Mouse (Mus musculus) layer of hippocampus, postnatal 14 days (tissue): Measurements from ENCODE around the gene Mcrip2. TPM values are rescaled to one million over a fixed set of nuclear protein-coding genes. Genes with fewer than 3 reads are reported as not detected.

Experiments used
- DNase-seq, 2 experiments: peaks; one replicate each; pipeline ENCODE4 v3.0.0; 2021 to 2022; ENCODE audit warnings: low spot score in 2 of 2, mixed read lengths in 1 of 2
- microRNA-seq, 2 experiments: library from miRNA; unstranded; fragments of <30 nt; microRNA quantifications; one replicate each; pipeline ENCODE4 v1.2.0; 2021
- total RNA-seq, 2 experiments: library from RNA; stranded (reverse); gene quantifications; 2 replicates each; pipeline ENCODE4 v1.2.3; 2021

Mcrip2 gene
- total RNA-seq, 2 experiments from 2014 or later = 29.2 to 39.0 TPM

DNA sequence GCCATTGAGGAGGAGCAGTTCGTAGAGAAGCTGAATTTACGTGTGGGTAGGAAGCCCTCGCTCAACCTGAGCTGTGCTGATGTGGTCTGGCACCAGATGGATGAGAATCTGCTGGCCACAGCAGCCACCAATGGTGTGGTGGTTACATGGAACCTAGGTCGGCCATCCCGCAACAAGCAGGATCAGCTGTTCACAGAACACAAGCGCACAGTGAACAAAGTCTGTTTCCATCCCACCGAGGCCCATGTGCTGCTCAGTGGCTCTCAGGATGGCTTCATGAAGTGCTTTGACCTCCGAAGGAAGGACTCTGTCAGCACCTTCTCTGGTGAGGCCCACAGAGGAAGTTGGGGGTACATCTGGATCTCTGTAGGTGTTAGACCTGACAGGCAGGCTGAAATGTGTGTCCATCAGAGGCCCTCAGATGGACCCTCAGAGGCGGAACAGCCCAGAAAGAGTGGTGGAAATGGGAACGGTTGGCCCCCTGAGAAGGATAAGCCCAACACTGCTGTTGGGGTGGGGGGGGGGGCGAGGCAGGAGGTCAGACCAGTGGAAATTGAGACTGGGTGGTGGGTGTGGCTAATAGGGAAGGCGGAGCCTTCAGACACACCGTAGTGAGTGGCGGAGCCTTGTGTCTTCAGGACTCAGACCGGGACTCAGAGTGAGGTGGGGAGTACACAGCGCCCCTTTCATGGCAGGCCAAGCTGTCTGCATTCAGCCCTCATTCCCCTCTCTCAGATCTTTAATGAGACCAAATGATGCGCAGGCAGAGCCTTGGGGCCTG is 44.0 kb downstream of the Mcrip2 start:
- no peak for DNase-seq

DNA sequence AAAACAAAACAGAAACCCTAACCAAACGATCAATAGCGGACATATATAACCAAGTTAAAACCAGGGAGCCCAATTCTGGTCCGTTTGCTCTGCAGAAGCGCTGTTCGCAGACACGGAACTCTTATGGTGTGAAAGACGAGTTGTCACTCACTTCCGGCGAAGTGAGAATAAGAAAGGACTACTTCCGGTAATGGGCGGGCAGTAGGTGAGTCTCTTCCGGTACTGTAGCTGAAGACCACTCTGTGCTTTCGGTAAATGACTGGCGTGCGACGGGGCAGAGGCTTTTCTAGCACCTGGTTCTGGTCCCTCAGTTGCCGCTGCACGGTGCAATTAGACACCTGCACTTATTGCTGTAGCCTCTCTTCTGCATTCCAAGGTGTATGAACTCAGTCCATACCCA is 45.1 kb downstream of the Mcrip2 start, which contains the start of gene Wdr24:
Wdr24 (plus strand) TSS at position 176 of the 400 bp plus-strand sequence.
- peak; percentile 78 to 90 for DNase-seq

- DNase-seq = no peak
Measured at GRCm38 (mm10) chr17:25818851-25819780, 49.4 kb downstream of the Mcrip2 start.

DNA sequence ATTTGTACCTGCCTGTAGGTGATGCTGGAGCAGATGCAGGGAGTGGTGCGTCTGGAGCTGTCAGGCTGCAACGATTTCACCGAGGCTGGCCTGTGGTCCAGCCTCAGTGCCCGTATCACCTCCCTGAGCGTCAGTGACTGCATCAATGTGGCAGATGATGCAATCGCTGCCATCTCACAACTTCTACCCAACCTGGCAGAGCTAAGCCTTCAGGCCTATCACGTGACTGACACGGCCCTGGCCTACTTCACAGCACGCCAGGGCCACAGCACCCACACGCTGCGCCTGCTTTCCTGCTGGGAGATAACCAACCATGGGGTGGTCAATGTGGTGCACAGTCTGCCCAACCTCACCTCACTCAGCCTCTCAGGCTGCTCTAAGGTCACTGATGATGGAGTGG is 50.9 kb downstream of the Mcrip2 start:
- DNase-seq = no peak

Small RNA genes lying within 50 kb of the gene (microRNA-seq; reads per million reads assigned to microRNA genes)
- gene Mir3082 = 1.6 to 3.4 reads per million in 2 experiments

Other genes starting within 250 kb of the Mcrip2 start
- gene Gng13, start 151.6 kb downstream of the Mcrip2 start, total RNA-seq = 100 to 1,000 TPM in 1 of 2 experiments, 10 to 100 TPM in 1; 78.0 to 103 TPM
- 1 to 10 TPM; 3.1 to 3.3 TPM for gene Chtf18, start 141.3 kb downstream of the Mcrip2 start, total RNA-seq
- gene Rpusd1, start 141.1 kb downstream of the Mcrip2 start, total RNA-seq = 10 to 100 TPM; 29.9 to 32.8 TPM
- under 1 TPM in 1 of 2 experiments, not detected in 1; 0.12 TPM for gene Mslnl, start 132.7 kb downstream of the Mcrip2 start, total RNA-seq
- gene Msln, start 114.4 kb downstream of the Mcrip2 start, total RNA-seq = 1 to 10 TPM; 1.2 to 1.8 TPM
- gene Narfl, start 95.0 kb downstream of the Mcrip2 start, total RNA-seq = 10 to 100 TPM; 27.6 to 35.3 TPM
- 100 to 1,000 TPM; 125 to 128 TPM for gene Haghl, start 83.1 kb downstream of the Mcrip2 start, total RNA-seq
- gene Ccdc78, start 82.2 kb downstream of the Mcrip2 start, total RNA-seq = under 1 TPM in 1 of 2 experiments, not detected in 1; 0.30 TPM
- 10 to 100 TPM; 80.2 to 80.3 TPM for gene Fam173a, start 75.9 kb downstream of the Mcrip2 start, total RNA-seq
- not detected for gene AC134908.4, start 73.1 kb downstream of the Mcrip2 start, total RNA-seq
- 10 to 100 TPM; 82.0 to 86.9 TPM for gene Metrn, start 71.6 kb downstream of the Mcrip2 start, total RNA-seq
- gene Fbxl16, start 59.7 kb downstream of the Mcrip2 start, total RNA-seq = 100 to 1,000 TPM; 414 to 418 TPM
- 10 to 100 TPM; 21.7 to 23.4 TPM for gene Wdr24, start 45.1 kb downstream of the Mcrip2 start, total RNA-seq
- gene Jmjd8, start 39.9 kb downstream of the Mcrip2 start, total RNA-seq = 10 to 100 TPM; 64.3 to 65.0 TPM
- 100 to 1,000 TPM; 155 to 157 TPM for gene Stub1, start 35.4 kb downstream of the Mcrip2 start, total RNA-seq
- 10 to 100 TPM; 84.4 to 97.5 TPM for gene Rhbdl1, start 31.5 kb downstream of the Mcrip2 start, total RNA-seq
- gene Gm20683, start 27.0 kb downstream of the Mcrip2 start, total RNA-seq = 10 to 100 TPM; 26.7 to 31.1 TPM
- 10 to 100 TPM; 95.6 to 97.8 TPM for gene Rhot2, start 23.9 kb downstream of the Mcrip2 start, total RNA-seq
- 10 to 100 TPM; 24.0 to 25.8 TPM for gene Wdr90, start 7.3 kb downstream of the Mcrip2 start, total RNA-seq
- gene Mettl26, start 6.3 kb upstream of the Mcrip2 start, total RNA-seq = 10 to 100 TPM; 39.3 to 44.7 TPM
- 1 to 10 TPM; 1.8 to 2.3 TPM for gene Wfikkn1, start 12.1 kb upstream of the Mcrip2 start, total RNA-seq
- 10 to 100 TPM; 48.6 to 52.2 TPM for gene Rab40c, start 51.0 kb upstream of the Mcrip2 start, total RNA-seq
- gene Pigq, start 76.2 kb upstream of the Mcrip2 start, total RNA-seq = 100 to 1,000 TPM; 160 to 168 TPM
- not detected for gene Nhlrc4, start 76.2 kb upstream of the Mcrip2 start, total RNA-seq
- gene A930017K11Rik, start 83.8 kb upstream of the Mcrip2 start, total RNA-seq = under 1 TPM in 1 of 2 experiments, not detected in 1; 0.14 TPM
- 10 to 100 TPM; 44.4 to 46.2 TPM for gene Capn15, start 117.0 kb upstream of the Mcrip2 start, total RNA-seq
- gene Rab11fip3, start 200.8 kb upstream of the Mcrip2 start, total RNA-seq = 10 to 100 TPM; 82.3 to 85.1 TPM
- gene Decr2, start 221.6 kb upstream of the Mcrip2 start, total RNA-seq = 10 to 100 TPM; 23.6 to 24.2 TPM
- 1 to 10 TPM; 2.4 to 4.2 TPM for gene Nme4, start 226.8 kb upstream of the Mcrip2 start, total RNA-seq
- gene Tmem8, start 244.5 kb upstream of the Mcrip2 start, total RNA-seq = 10 to 100 TPM; 11.0 to 11.3 TPM